Mouse (Mus musculus) A20 (cell line): ENCODE measurements around the gene Hdac5.

Experiments
- DNase-seq: peaks from one replicate; pipeline ENCODE4 v3.0.0-alpha.2; 2011; ENCODE audit warnings: low read depth, low spot score

Gene Hdac5

GRCm38 (mm10) chr11:102216056-102216885 is 13.7 kb downstream of the Hdac5 start:
- DNase-seq, result no peak

GRCm38 (mm10) chr11:102215511-102215910 is 14.5 kb downstream of the Hdac5 start:
- no peak for DNase-seq

- DNase-seq, result peak; percentile 9
Observed at GRCm38 (mm10) chr11:102214430-102215156, 15.4 kb downstream of the Hdac5 start.

- no peak for DNase-seq
Observed at GRCm38 (mm10) chr11:102211936-102212341, 18.0 kb downstream of the Hdac5 start.

GRCm38 (mm10) chr11:102211011-102211410 is 19.0 kb downstream of the Hdac5 start:
- no peak for DNase-seq

GRCm38 (mm10) chr11:102210185-102210584 is 19.8 kb downstream of the Hdac5 start:
- DNase-seq, result no peak

- peak; percentile 66 for DNase-seq
Observed at GRCm38 (mm10) chr11:102209742-102210141, 20.2 kb downstream of the Hdac5 start.

GRCm38 (mm10) chr11:102208846-102209245 is 21.1 kb downstream of the Hdac5 start:
- DNase-seq, result no peak

GRCm38 (mm10) chr11:102207825-102208777 is 21.9 kb downstream of the Hdac5 start:
- DNase-seq, result peak; percentile 15

- no peak for DNase-seq
Observed at GRCm38 (mm10) chr11:102206481-102206880, 23.5 kb downstream of the Hdac5 start.

GRCm38 (mm10) chr11:102201408-102201821 is 28.6 kb downstream of the Hdac5 start:
- no peak for DNase-seq

- no peak for DNase-seq
Observed at GRCm38 (mm10) chr11:102199856-102200255, 30.1 kb downstream of the Hdac5 start.

GRCm38 (mm10) chr11:102198245-102198644 is 31.7 kb downstream of the Hdac5 start:
- DNase-seq, result no peak

- DNase-seq, result no peak
Observed at GRCm38 (mm10) chr11:102196018-102196797, 33.8 kb downstream of the Hdac5 start.

- no peak for DNase-seq
Observed at GRCm38 (mm10) chr11:102193657-102194440, 36.1 kb downstream of the Hdac5 start.

GRCm38 (mm10) chr11:102190848-102191247 is 39.1 kb downstream of the Hdac5 start:
- DNase-seq, result no peak

- peak; percentile 89 for DNase-seq
Observed at GRCm38 (mm10) chr11:102189461-102190436, 40.2 kb downstream of the Hdac5 start, which contains the start of gene G6pc3. TSS of gene G6pc3 (plus strand) at chr11:102189620.

GRCm38 (mm10) chr11:102188980-102189379 is 41.0 kb downstream of the Hdac5 start:
- no peak for DNase-seq

GRCm38 (mm10) chr11:102186235-102186634 is 43.7 kb downstream of the Hdac5 start:
- no peak for DNase-seq
